Mouse (Mus musculus): ENCODE measurements around the gene Asb11. TPM values are rescaled to one million over a fixed set of nuclear protein-coding genes. Genes with fewer than 3 reads are reported as not detected.

The Asb11 gene
- 0.13 TPM in 1 of 2 replicates, not detected in the other for polyA plus RNA-seq (2015; fragmentation: Nextera tagmentation; extraction: Ambion mirVana)

DNA sequence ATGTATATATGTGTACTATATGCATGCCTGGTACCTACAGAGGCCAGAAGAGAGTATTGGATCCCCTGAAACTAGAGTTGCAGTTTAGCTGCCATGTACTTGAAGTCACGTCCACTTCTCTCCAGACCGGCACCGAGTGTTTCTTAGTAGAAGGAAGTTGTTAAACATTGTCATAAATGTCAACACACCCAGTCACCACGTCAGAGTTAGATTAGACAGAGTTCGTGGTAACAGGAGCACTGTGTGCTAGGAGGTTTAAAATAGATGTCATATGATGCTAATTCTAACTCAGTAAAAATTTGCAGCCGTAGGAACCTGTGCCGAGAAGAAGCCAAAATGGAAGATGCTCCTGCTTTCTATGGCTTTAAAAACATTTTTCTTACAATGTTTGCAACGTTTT lies at the start of gene Asb11:
Gene Asb11, plus strand, starts transcription at position 286 of the 400 bp plus-strand sequence.
- no peak within 1 kb of the TSS for H3K27ac ChIP-seq (replicated peaks)

GRCm38 (mm10) chrX:164394091-164394490 lies 42.7 kb upstream of the Asb11 start:
- Histone ChIP-seq H3K36me3 (no peaks in the 10 kb centered on the region), H3K4me3 (no peak overlapping the region), H3K27me3 (no peaks in the 10 kb centered on the region), H3K27ac (replicated peaks) (no peak overlapping the region), H3K4me1 (no peaks in the 10 kb centered on the region), H3K9ac (replicated peaks) (no peak overlapping the region), H3K4me2 (replicated peaks) (no peak overlapping the region), H3K9me3 (no peaks in the 10 kb centered on the region)
- 73% methylated on average over 4 of the region's 4 CpGs for WGBS
- no peak for ATAC-seq (replicated peaks)

More for the DNA sequence above, at the start of gene Asb11:
- 80% methylated on average over 8 of the region's 8 CpGs for WGBS
- Histone ChIP-seq H3K4me2 (replicated peaks) (no peak within 1 kb of the TSS), H3K9me3 (no peaks in the 10 kb centered on the region), H3K4me3 (no peak within 1 kb of the TSS), H3K4me1 (no peaks in the 10 kb centered on the region), H3K36me3 (0 out of 2 replicates have a peak, but pooled peaks cover 2% of the 10 kb centered on the region), H3K27me3 (no peaks in the 10 kb centered on the region), H3K9ac (replicated peaks) (no peak within 1 kb of the TSS)
- ATAC-seq (replicated peaks) = no peak

DNA sequence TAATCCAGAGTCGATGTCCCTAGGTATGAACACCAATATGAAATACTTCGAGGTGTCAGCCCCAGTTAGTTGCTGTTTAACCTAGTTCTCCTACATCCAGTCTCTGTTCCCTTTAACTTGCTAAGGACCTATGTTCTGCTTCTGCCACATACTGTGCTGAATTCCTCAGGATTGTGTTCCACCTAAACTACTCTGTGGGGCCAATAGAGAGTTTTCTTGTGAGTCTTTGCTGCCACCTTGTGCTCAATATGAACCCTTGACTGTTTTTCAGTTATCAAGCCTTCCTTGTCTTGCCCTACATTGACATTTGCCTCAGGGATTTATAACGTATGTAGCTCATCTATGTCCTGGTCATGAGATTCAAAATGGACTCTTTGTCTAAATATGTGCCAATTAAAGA lies 38.3 kb upstream of the Asb11 start:
- peak; percentile 67 for ATAC-seq (replicated peaks)
- no peak overlapping the region for H3K4me2 ChIP-seq (replicated peaks)
- H3K4me1 ChIP-seq = no peaks in the 10 kb centered on the region
- WGBS = 60% methylated on average over 3 of the region's 3 CpGs
- no peaks in the 10 kb centered on the region for H3K9me3 ChIP-seq
- no peak overlapping the region for H3K27ac ChIP-seq (replicated peaks)
- no peaks in the 10 kb centered on the region for H3K27me3 ChIP-seq
- H3K4me3 ChIP-seq = no peak overlapping the region
- H3K36me3 ChIP-seq = no peaks in the 10 kb centered on the region
- no peak overlapping the region for H3K9ac ChIP-seq (replicated peaks)

- no peaks in the 10 kb centered on the region for H3K36me3 ChIP-seq
- no peak overlapping the region for H3K4me3 ChIP-seq
- H3K4me1 ChIP-seq = no peaks in the 10 kb centered on the region
- H3K27ac ChIP-seq (replicated peaks) = no peak overlapping the region
- ATAC-seq (replicated peaks) = no peak
- no peak overlapping the region for H3K9ac ChIP-seq (replicated peaks)
- no peak overlapping the region for H3K4me2 ChIP-seq (replicated peaks)
- H3K27me3 ChIP-seq = no peaks in the 10 kb centered on the region
- H3K9me3 ChIP-seq = no peaks in the 10 kb centered on the region
Measured at GRCm38 (mm10) chrX:164405080-164405649, 31.6 kb upstream of the Asb11 start.

DNA sequence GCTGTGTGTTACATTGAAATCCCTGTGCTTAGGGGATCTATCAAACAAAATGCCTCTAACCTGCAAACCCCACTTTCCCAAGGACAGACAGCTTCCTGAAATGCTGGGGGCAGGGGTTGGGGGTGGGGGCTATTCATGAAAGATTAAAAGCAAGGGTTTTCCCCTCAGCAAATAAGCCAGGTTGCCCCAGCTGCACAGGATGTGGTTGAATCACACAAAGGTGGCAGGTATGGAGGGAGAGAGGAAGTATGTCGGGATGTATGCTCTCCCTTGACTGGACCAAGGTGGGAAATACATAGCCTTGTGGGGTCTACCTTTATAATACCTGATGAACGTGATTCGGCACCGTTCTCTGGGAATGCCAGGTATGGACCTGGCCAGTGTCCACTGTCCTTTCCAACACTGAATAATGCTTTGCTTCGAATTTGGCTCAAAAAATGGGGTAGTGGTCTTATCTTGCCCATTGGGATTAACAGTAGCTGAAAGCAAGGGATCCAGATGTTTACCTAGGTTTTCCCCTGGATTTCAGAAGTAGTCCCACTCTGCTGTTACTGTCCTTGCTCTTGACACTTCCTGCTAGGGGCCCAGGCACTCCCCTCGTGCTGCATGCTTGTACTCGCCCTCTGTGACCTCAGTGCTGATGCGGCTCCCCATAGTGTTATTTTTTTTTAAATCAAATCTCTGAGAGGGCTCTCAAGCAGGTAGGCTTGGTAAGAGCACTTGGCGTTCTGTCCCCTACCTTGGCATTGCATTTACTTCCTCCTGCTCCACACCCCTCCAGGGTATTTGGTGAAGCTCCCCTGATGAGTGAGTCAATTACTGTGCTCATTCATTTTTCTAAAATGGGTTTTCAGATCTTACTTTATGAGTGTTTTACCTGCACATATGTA lies 30.4 kb upstream of the Asb11 start:
- no peak overlapping the region for H3K4me3 ChIP-seq
- 76% methylated on average over 9 of the region's 9 CpGs for WGBS
- ATAC-seq (replicated peaks) = no peak

GRCm38 (mm10) chrX:164408301-164408927 lies 28.4 kb upstream of the Asb11 start:
- H3K27ac ChIP-seq (replicated peaks) = no peak overlapping the region
- ATAC-seq (replicated peaks) = no peak

More for the DNA sequence above, 30.4 kb upstream of the Asb11 start:
- no peaks in the 10 kb centered on the region for H3K36me3 ChIP-seq
- H3K4me1 ChIP-seq = no peaks in the 10 kb centered on the region
- H3K27me3 ChIP-seq = no peaks in the 10 kb centered on the region
- no peaks in the 10 kb centered on the region for H3K9me3 ChIP-seq
- H3K9ac ChIP-seq (replicated peaks) = no peak overlapping the region
- H3K27ac ChIP-seq (replicated peaks) = no peak overlapping the region
- no peak overlapping the region for H3K4me2 ChIP-seq (replicated peaks)

DNA sequence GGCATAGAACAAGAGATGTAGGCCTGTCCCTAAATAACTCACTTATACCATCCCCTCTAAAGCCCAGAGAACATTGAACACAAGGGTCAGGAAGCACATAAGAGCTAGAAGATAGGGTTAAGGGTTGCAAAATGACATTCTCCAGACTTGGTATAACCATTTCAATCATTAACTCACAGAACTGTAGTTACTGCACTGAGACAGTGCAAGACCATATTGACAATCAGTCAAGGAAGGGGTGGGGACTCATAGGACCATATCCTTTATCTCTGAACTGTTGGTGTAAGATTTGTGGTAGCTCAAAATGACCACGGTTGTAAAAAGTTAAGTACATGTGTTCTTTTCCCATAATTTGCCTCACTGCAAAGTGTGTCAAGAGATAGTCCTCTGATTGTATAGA lies 26.2 kb upstream of the Asb11 start:
- WGBS = 75% methylated on average over 1 of the region's 1 CpGs
- H3K9me3 ChIP-seq = no peaks in the 10 kb centered on the region
- no peaks in the 10 kb centered on the region for H3K4me1 ChIP-seq
- no peak for ATAC-seq (replicated peaks)
- no peak overlapping the region for H3K9ac ChIP-seq (replicated peaks)
- no peak overlapping the region for H3K27ac ChIP-seq (replicated peaks)
- H3K27me3 ChIP-seq = no peaks in the 10 kb centered on the region
- no peak overlapping the region for H3K4me3 ChIP-seq
- no peak overlapping the region for H3K4me2 ChIP-seq (replicated peaks)
- no peaks in the 10 kb centered on the region for H3K36me3 ChIP-seq

More at GRCm38 (mm10) chrX:164408301-164408927, 28.4 kb upstream of the Asb11 start:
- no peak overlapping the region for H3K4me2 ChIP-seq (replicated peaks)
- no peaks in the 10 kb centered on the region for H3K4me1 ChIP-seq
- no peaks in the 10 kb centered on the region for H3K27me3 ChIP-seq
- no peak overlapping the region for H3K9ac ChIP-seq (replicated peaks)
- H3K9me3 ChIP-seq = no peaks in the 10 kb centered on the region
- H3K36me3 ChIP-seq = no peaks in the 10 kb centered on the region
- no peak overlapping the region for H3K4me3 ChIP-seq
- 87% methylated on average over 3 of the region's 3 CpGs for WGBS

DNA sequence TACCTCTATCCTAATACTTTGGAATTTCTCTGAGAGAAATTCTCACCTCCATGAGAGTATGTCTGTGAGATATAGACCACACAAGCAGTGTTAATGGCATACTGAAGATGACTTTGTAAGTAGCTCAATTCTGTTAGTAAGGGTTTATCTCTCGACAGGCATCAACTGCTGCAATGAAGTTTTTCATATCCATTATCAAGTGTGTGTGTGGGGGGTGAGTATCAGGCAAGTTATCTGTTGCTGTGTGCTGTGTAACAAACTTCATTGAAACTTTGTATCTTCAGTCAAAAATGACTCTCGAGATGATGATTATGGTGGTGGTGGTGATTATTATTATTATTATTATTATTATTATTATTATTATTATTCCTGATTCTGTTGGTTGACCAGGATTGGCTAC lies 20.0 kb upstream of the Asb11 start:
- H3K27me3 ChIP-seq = no peaks in the 10 kb centered on the region
- H3K9ac ChIP-seq (replicated peaks) = no peak overlapping the region
- H3K4me2 ChIP-seq (replicated peaks) = no peak overlapping the region
- H3K36me3 ChIP-seq = no peaks in the 10 kb centered on the region
- 86% methylated on average over 2 of the region's 2 CpGs for WGBS
- H3K4me3 ChIP-seq = no peak overlapping the region
- peaks cover 11% of the 10 kb centered on the region for H3K4me1 ChIP-seq
- H3K27ac ChIP-seq (replicated peaks) = no peak overlapping the region
- H3K9me3 ChIP-seq = no peaks in the 10 kb centered on the region
- no peak for ATAC-seq (replicated peaks)

- ATAC-seq (replicated peaks) = no peak
- Histone ChIP-seq H3K36me3 (no peaks in the 10 kb centered on the region), H3K4me3 (no peak overlapping the region), H3K27me3 (no peaks in the 10 kb centered on the region), H3K9me3 (no peaks in the 10 kb centered on the region), H3K9ac (replicated peaks) (no peak overlapping the region), H3K4me1 (peaks cover 11% of the 10 kb centered on the region), H3K4me2 (replicated peaks) (no peak overlapping the region), H3K27ac (replicated peaks) (no peak overlapping the region)
Measured at GRCm38 (mm10) chrX:164418008-164418407, 18.8 kb upstream of the Asb11 start.

- peak; percentile 100 for ATAC-seq (replicated peaks)
- Histone ChIP-seq H3K9me3 (no peaks in the 10 kb centered on the region), H3K4me1 (peaks cover 11% of the 10 kb centered on the region), H3K4me3 (peak within 1 kb of the TSS; percentile 59), H3K27me3 (no peaks in the 10 kb centered on the region), H3K27ac (replicated peaks) (peak within 1 kb of the TSS; percentile 57; the same call in 1 of the 2 replicates), H3K4me2 (replicated peaks) (peak within 1 kb of the TSS; percentile 52), H3K9ac (replicated peaks) (peak within 1 kb of the TSS; percentile 50), H3K36me3 (no peaks in the 10 kb centered on the region)
- WGBS = 26% methylated on average over 40 of the region's 40 CpGs
Measured at GRCm38 (mm10) chrX:164419471-164419939, 17.3 kb upstream of the Asb11 start, which contains the start of gene Piga. Gene Piga (plus strand): TSS chrX:164419787.

GRCm38 (mm10) chrX:164419955-164420354 lies 16.8 kb upstream of the Asb11 start:
- Histone ChIP-seq H3K9me3 (no peaks in the 10 kb centered on the region), H3K27me3 (no peaks in the 10 kb centered on the region), H3K27ac (replicated peaks) (peak overlapping the region; percentile 57; the same call in 1 of the 2 replicates), H3K4me2 (replicated peaks) (peak overlapping the region; percentile 52), H3K9ac (replicated peaks) (peak overlapping the region; percentile 50), H3K4me1 (peaks cover 11% of the 10 kb centered on the region), H3K36me3 (no peaks in the 10 kb centered on the region), H3K4me3 (peak overlapping the region; percentile 59)
- peak; percentile 30; the same call in 1 of the 2 replicates for ATAC-seq (replicated peaks)
- 17% methylated on average over 13 of the region's 13 CpGs for WGBS

- H3K9me3 ChIP-seq = no peaks in the 10 kb centered on the region
- no peak for ATAC-seq (replicated peaks)
- peak overlapping the region; percentile 59 for H3K4me3 ChIP-seq
- peak overlapping the region; percentile 50 for H3K9ac ChIP-seq (replicated peaks)
- H3K27me3 ChIP-seq = no peaks in the 10 kb centered on the region
- no peaks in the 10 kb centered on the region for H3K36me3 ChIP-seq
- no peak overlapping the region for H3K27ac ChIP-seq (replicated peaks)
- peak overlapping the region; percentile 52 for H3K4me2 ChIP-seq (replicated peaks)
- 57% methylated on average over 3 of the region's 3 CpGs for WGBS
- H3K4me1 ChIP-seq = peaks cover 11% of the 10 kb centered on the region
Measured at GRCm38 (mm10) chrX:164420518-164420917, 16.3 kb upstream of the Asb11 start.
